In genomic region chr5:71127721-71128120, GRCm38 (mm10) we compare ENCODE assay signal across 8 mouse cellular contexts. TPM values are rescaled to one million over a fixed set of nuclear protein-coding genes. Genes with fewer than 3 reads are reported as not detected.
DNase-seq lines count a peak whose midpoint lies in the region; TF ChIP-seq lines count a peak whose summit lies in the region.
"Had no signal": no experiment of that assay in that cellular context is flagged by ENCODE, and none has a peak within 500 bp of the region (broad histone marks: within the 10 kb centered on the region; RNA-seq: fewer than 3 reads in every experiment).

No protein-coding gene starts in this region.

- TF ChIP-seq CTCF in layer of hippocampus, adult 2 months (conservative IDR thresholded peaks at IDR 0.05): no peak

- DNase-seq in left cerebral cortex, adult 18-20 months (ENCODE audit: low spot score in 2 of 2): peak; percentile 31 to 48
- DNase-seq in left cerebral cortex, postnatal 10 days (ENCODE audit: extremely low spot score in 1 of 2, low spot score in 2 of 2): no peak
- DNase-seq in ZHBTc4 (ENCODE audit: low read depth, low spot score) (peak; percentile 17), adipocyte (ENCODE audit: low spot score) (no peak)
- peak; percentile 53 to 72 for DNase-seq in layer of hippocampus, adult 2 months (ENCODE audit: low spot score in 2 of 2)
- DNase-seq in right cerebral cortex, postnatal 10 days (ENCODE audit: low spot score in 2 of 2): peak; percentile 30 to 34
- no peak for DNase-seq in heart, postnatal 14 days

- no peak overlapping the region for H3K4me3 ChIP-seq in layer of hippocampus, adult 2 months
- H3K4me3 ChIP-seq: midbrain, embryonic 15.5 days had no signal

- peak overlapping the region; percentile 16; the same call in 1 of the 2 replicates for H3K27ac ChIP-seq in layer of hippocampus, adult 2 months
- H3K27ac ChIP-seq: midbrain, embryonic 15.5 days had no signal

- intact Hi-C loops in left cerebral cortex, postnatal 10 days (cut with DNase I): no loop called here
- intact Hi-C loops in heart, postnatal 14 days (cut with DNase I): no loop called here

RNA-seq across cellular contexts. Expression of gene Gabra2, which starts 32.1 kb away (rescaled TPM):
- total RNA-seq in left cerebral cortex, adult 18-20 months (2021): 10 to 100 TPM; 78.7 to 90.5 TPM
- 10 to 100 TPM; 69.5 to 71.2 TPM for total RNA-seq in left cerebral cortex, postnatal 10 days (2021)
- 100 to 1,000 TPM; 140 to 145 TPM for total RNA-seq in layer of hippocampus, adult 2 months (2021)
- not detected for total RNA-seq in heart, postnatal 14 days (2021)

Comparison
In these comparisons a context has a peak if more than half of its experiments do, and no peak if none do; other contexts are left out.
1. DNase-seq: peak in left cerebral cortex, adult 18-20 months (2 of 2), ZHBTc4 (single experiment), layer of hippocampus, adult 2 months (2 of 2) and right cerebral cortex, postnatal 10 days (2 of 2); none in left cerebral cortex, postnatal 10 days (0 of 2), heart, postnatal 14 days (0 of 2) and adipocyte (single experiment).
2. RNA of gene Gabra2, which starts 32.1 kb away (total RNA-seq): 140 to 145 TPM in layer of hippocampus, adult 2 months, 78.7 to 90.5 TPM in left cerebral cortex, adult 18-20 months and 69.5 to 71.2 TPM in left cerebral cortex, postnatal 10 days; not detected in heart, postnatal 14 days; every median in the first group is over 10 times any median in the second.